Mouse (Mus musculus) gastrocnemius, adult 2 months (tissue): Measurements from ENCODE around the gene Mdk. TPM values are rescaled to one million over a fixed set of nuclear protein-coding genes. Genes with fewer than 3 reads are reported as not detected.

Experiments used
- DNase-seq: peaks from one replicate; pipeline ENCODE4 v3.0.0; 2022
- H3K27ac ChIP-seq: fragments of 200-600 bp; 2 replicates; pipeline ENCODE4 v1.8.1; 2022; ENCODE audit warnings: mild to moderate bottlenecking
- H3K4me3 ChIP-seq: fragments of 200-600 bp; 2 replicates; pipeline ENCODE4 v1.8.1; 2022; ENCODE audit warnings: mild to moderate bottlenecking, moderate library complexity
- CTCF ChIP-seq: fragments of 200-600 bp; IDR thresholded peaks from 2 replicates; pipeline ENCODE4 v1.8.1; 2022; ENCODE audit warnings: antibody characterized with exemption, mild to moderate bottlenecking, moderate library complexity
- intact Hi-C: fragments of 180-260 bp; cut with DNase I; formaldehyde crosslinking; loops from one replicate; pipeline ENCODE4 v1.15.1; 2025
- microRNA-seq: library from miRNA; unstranded; fragments of <30 nt; microRNA quantifications from one replicate; pipeline ENCODE4 v1.2.0, GENCODE M21; 2021
- total RNA-seq, 2 experiments: library from RNA; stranded (reverse); gene quantifications; 2 replicates each; pipeline ENCODE4 v1.2.3; 2021

The Mdk gene
- total RNA-seq, 2 experiments from 2014 or later = 0.51 to 0.92 TPM

GRCm38 (mm10) chr2:91913328-91914110 is 18.6 kb downstream of the Mdk start:
- Histone ChIP-seq H3K27ac (no peak overlapping the region), H3K4me3 (no peak overlapping the region)
- intact Hi-C loops = no loop called here
- TF ChIP-seq CTCF = no peak
- DNase-seq = no peak

GRCm38 (mm10) chr2:91912616-91913015 is 19.5 kb downstream of the Mdk start:
- Histone ChIP-seq H3K4me3 (no peak overlapping the region), H3K27ac (no peak overlapping the region)
- DNase-seq = no peak
- TF ChIP-seq CTCF = no peak
- intact Hi-C loops = no loop called here

DNA sequence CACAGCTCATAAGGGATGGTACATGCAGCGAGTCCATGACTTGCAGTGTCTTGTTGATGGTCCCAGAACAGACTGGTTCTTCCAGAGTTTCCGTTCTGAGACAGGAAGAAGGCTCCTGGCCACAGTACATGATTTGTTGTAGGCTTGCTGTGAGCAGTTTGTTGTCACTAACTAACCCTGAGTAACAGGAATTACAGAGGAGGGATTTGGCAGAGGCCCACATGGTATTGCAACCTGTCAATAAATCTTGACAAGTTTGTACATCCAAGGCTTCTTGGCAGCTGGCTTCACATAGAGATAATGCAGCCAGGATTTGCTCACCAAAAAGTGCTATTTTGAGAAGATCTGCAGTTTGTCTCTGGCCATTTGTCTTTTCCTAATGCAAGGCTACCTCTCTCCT is 26.0 kb downstream of the Mdk start:
- intact Hi-C loops = no loop called here
- Histone ChIP-seq H3K27ac (no peak overlapping the region), H3K4me3 (no peak overlapping the region)
- no peak for TF ChIP-seq CTCF
- DNase-seq = no peak

DNA sequence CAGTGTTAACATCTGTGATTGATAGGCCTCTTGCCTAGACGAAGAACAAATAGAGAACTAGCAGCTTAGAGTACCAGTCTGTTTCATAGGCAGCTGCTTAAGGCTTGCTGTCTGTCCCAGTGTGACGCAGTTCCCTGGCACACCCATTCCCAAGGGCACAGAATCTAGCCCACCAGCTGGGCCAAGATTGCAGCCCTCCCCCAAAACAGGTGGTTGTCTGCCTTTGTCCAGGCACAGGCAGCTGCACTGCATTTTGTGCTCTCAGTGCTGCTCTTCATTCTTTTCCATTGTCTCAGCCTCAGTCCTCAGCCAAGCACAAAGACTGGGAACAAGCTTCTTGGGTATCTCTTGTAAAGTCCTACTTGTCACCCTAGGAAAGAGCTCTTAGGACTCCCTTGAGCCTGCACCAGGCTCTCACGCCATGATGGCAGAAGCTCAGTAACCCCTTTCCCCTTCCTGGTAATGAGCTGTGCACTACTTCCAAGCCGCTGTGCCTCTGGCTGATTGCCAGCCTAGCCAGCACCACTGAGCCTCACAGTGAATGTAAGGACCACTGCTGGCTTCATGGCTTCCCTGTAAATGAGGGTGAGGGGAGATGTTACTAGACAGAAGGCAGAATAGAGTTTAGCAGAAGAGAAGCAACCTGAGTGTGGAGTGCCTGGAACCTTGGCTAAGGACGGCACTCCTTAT is 27.3 kb downstream of the Mdk start:
- no peak for TF ChIP-seq CTCF
- H3K27ac ChIP-seq = no peak overlapping the region
- H3K4me3 ChIP-seq = no peak overlapping the region
- DNase-seq = no peak
- intact Hi-C loops = no loop called here

DNA sequence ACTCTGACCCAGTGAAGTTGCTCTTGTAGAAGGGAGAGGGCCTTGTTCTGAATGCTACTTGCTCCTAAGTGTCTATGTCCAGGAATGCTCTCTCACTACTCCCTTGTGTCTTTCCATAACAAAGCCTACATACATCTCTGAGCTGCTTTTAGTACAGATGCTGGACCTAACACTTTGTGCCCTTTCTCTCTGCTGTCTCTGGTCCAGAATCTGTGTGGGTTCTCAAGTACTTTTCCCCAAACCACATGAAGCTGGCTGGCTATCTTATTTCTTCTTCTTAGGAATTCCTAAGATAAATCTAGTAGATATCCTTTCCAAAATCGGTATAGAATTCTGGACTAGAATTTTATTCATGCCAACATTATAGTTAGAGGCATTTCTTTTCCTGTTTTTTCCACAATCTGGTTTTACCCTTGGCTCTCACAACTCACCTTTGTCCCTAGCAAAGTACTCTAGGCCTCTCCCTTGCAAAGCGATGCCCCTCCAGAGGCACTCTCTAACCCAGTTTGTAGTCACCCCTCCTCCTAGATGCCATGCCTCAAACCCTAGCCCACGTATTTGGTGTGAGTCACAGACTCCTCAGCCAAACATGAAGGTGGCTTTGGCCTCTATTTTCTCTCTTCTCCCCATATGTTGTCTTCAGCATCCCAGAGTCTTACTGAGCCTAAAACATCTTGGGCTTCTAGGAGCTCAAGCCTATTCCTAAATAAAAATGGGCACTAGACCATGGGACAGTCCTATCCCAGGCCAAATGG is 28.7 kb downstream of the Mdk start:
- Histone ChIP-seq H3K4me3 (no peak overlapping the region), H3K27ac (no peak overlapping the region)
- intact Hi-C loops = no loop called here
- DNase-seq = no peak
- no peak for TF ChIP-seq CTCF

DNA sequence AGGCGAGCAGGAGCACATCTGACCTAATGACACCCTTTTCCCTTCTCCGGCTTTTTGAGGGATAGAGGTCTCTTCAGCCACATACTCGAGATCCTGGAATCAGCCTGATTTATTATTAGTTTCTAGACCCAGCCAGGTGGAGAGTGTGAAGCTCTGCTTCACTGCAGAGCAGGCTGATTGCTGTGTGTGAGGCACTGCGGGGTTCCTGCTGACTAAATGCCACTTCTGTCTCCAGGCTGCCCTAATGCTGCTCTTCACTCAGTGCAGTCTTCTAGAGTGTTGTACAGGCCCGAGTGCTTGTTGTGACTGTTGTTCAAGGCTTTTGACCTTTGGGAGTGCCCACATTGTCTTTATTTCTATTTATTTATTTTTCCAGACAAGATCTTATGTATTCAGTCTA is 29.8 kb downstream of the Mdk start:
- TF ChIP-seq CTCF = no peak
- Histone ChIP-seq H3K4me3 (no peak overlapping the region), H3K27ac (no peak overlapping the region)
- intact Hi-C loops = no loop called here
- DNase-seq = no peak

DNA sequence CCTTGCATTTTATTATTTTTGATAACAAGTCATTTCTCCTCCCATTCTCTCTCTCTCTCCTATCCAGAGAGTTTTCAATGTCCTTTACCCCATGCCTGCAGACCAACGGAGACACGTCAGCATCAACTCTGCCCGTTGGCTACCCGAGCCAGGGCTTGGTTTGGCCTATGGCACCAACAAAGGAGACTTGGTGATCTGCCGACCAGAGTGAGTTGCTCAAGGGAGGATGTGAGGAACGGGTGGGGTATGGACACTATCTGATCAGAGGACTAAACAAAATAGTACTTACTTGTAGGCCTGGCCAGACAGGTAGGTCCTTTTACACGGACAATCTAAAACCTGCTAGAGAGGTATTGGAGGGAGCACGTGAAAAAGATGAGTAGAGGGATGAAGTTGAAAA is 31.7 kb downstream of the Mdk start:
- no peak for DNase-seq
- intact Hi-C loops = no loop called here
- TF ChIP-seq CTCF = no peak
- H3K4me3 ChIP-seq = no peak overlapping the region
- H3K27ac ChIP-seq = no peak overlapping the region

- no peak overlapping the region for H3K27ac ChIP-seq
- intact Hi-C loops = no loop called here
- TF ChIP-seq CTCF = no peak
- DNase-seq = no peak
- H3K4me3 ChIP-seq = no peak overlapping the region
These were observed 33.0 kb downstream of the Mdk start for GRCm38 (mm10) chr2:91899141-91899540.

DNA sequence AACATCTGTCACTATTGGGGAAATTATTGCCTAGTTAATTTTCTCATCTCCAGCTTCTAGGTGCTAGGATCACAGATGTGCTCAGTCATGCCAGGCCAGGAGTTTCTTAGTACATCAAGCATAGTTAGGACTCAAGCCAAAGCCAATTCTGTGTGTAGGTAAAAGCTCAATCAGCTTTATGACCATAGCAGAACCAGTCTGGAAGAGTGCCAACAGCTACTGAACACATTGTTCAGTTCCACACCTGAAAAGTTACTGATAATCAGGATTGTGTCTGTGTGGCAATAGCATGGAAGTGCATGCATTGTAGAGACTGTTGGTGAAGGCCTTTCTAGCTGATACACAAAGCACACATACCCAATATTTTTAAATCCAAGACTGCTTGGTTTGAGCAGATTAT is 34.1 kb downstream of the Mdk start:
- Histone ChIP-seq H3K4me3 (no peak overlapping the region), H3K27ac (no peak overlapping the region)
- no peak for DNase-seq
- intact Hi-C loops = no loop called here
- no peak for TF ChIP-seq CTCF

DNA sequence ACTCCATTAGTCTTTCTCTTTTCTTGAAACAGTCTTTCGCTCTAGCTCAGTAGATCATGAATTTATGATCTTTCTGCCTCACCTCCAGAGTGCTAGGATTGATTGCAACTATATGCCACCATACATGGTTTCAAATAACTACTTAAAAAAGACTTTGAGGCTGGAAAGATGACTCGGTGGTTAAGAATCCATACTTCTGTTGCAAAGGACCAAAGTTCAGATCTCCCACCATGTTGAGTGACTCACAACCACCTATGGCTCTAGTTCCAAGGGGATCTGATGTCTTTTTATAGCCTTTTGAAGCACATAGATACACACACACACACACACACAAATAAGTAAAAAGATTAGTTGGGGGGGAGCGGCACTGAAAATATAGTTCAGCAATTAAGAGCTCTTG is 36.7 kb downstream of the Mdk start:
- DNase-seq = no peak
- intact Hi-C loops = no loop called here
- Histone ChIP-seq H3K4me3 (no peak overlapping the region), H3K27ac (no peak overlapping the region)
- TF ChIP-seq CTCF = no peak

DNA sequence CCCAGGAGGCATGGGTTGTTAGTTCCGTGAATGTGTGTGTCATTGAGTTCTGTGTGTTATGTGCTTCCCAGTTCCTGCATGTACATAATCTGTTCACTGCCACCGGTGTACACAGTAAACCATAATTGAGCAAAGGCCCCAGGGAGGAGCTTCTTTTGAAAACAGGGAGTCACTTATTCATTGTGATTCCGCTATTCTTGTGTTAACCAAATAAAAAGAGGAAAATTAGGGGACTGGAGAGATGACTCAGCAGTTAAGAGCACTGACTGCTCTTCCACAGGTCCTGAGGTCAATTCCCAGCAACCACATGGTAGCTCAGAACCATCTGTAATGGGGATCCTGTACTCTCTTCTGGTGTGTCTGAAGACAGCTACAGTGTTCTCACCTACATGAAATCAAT is 37.4 kb downstream of the Mdk start:
- no peak overlapping the region for H3K27ac ChIP-seq
- intact Hi-C loops = no loop called here
- TF ChIP-seq CTCF = no peak
- no peak overlapping the region for H3K4me3 ChIP-seq
- no peak for DNase-seq

DNA sequence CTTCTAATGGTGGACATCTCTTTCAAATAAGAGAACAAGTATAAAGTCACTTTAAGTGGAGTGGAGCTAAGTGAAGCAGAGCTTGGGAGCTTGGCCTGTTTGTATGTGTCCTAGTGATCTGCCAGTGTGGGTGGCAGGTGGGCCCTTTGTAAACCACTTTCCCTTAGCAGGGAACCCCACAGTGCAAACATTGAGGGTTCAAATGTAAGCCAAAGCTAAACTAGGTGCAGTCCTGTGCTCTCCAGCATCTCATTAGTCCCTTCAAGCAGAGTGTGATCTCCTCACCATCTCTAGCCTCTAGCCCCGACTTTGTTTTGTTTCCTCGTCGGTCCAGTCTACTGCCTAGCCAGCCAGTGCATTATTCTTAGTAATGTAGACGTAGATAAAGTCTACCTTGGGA is 47.5 kb downstream of the Mdk start:
- no peak for TF ChIP-seq CTCF
- Histone ChIP-seq H3K27ac (no peak overlapping the region), H3K4me3 (no peak overlapping the region)
- no peak for DNase-seq
- intact Hi-C loops = no loop called here

DNA sequence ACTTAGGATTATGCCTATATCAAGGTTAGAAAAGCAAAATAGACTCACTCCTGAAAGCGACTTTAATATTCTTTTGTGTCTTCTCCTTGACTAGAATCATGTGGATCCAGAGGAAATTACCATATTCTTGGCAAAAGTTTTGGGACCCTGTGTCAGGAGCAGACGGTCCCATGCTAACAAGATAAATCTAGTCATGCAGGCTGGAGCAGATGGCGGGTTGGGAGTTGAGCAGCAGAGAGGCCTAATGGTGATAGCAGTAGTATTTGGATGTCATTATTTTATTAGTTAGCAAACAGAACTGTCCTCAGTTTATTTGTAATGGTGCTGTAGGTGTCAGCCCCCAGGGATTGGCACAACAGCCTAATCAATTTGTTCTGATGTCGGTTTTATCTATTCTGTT is 48.1 kb downstream of the Mdk start:
- TF ChIP-seq CTCF = no peak
- DNase-seq = no peak
- no peak overlapping the region for H3K4me3 ChIP-seq
- no peak overlapping the region for H3K27ac ChIP-seq
- intact Hi-C loops = no loop called here

Small RNA genes lying within 50 kb of the gene (microRNA-seq; reads per million reads assigned to microRNA genes)
- not detected for gene Mir6999

Other genes with a start within 250 kb of the Mdk start
- gene Atg13, start 221.7 kb downstream of the Mdk start, total RNA-seq = 10 to 100 TPM; 32.2 to 36.2 TPM
- 1 to 10 TPM; 4.9 to 5.6 TPM for gene Harbi1, start 221.4 kb downstream of the Mdk start, total RNA-seq
- 10 to 100 TPM; 16.7 to 18.1 TPM for gene Ambra1, start 202.2 kb downstream of the Mdk start, total RNA-seq
- gene Chrm4, start 5.0 kb downstream of the Mdk start, total RNA-seq = not detected
- gene Gm9821, start 13.4 kb upstream of the Mdk start, total RNA-seq = not detected
- gene Dgkz, start 43.6 kb upstream of the Mdk start, total RNA-seq = 10 to 100 TPM; 33.7 to 37.5 TPM
- 1 to 10 TPM; 2.2 to 6.6 TPM for gene Creb3l1, start 92.2 kb upstream of the Mdk start, total RNA-seq
- 10 to 100 TPM; 23.5 to 25.1 TPM for gene Phf21a, start 160.8 kb upstream of the Mdk start, total RNA-seq